Mouse (Mus musculus) neural tube, embryonic 15.5 days (tissue): ENCODE data around the gene Ncoa3. TPM values are rescaled to one million over a fixed set of nuclear protein-coding genes. Genes with fewer than 3 reads are reported as not detected.

Experiments used
- ATAC-seq: fragments of 200-750 bp; cut with Nextera tagmentation; 2 replicates; pipeline ENCODE4 v1.8.0; 2017; ENCODE audit warnings: mild to moderate bottlenecking, moderate TSS enrichment, moderate library complexity; ENCODE audit not compliant: low FRiP score
- H3K27ac ChIP-seq: fragments of 300-500 bp; sonication (generic); replicated peaks from 2 replicates; pipeline ENCODE4 v1.5.1; 2015; ENCODE audit warnings: mild to moderate bottlenecking, inconsistent platforms
- H3K27me3 ChIP-seq: fragments of 300-500 bp; sonication (generic); replicated peaks from 2 replicates; pipeline ENCODE4 v1.6.1; 2015; ENCODE audit warnings: inconsistent platforms
- H3K36me3 ChIP-seq: fragments of 300-500 bp; sonication (generic); 2 replicates; pipeline ENCODE4 v1.6.1; 2015; ENCODE audit warnings: inconsistent platforms
- H3K4me1 ChIP-seq: fragments of 300-500 bp; sonication (generic); 2 replicates; pipeline ENCODE4 v1.6.1; 2015; ENCODE audit warnings: inconsistent platforms
- H3K4me2 ChIP-seq: fragments of 300-500 bp; sonication (generic); 2 replicates; pipeline ENCODE4 v1.6.1; 2015; ENCODE audit warnings: inconsistent platforms, mild to moderate bottlenecking, moderate library complexity
- H3K4me3 ChIP-seq: fragments of 300-500 bp; sonication (generic); replicated peaks from 2 replicates; pipeline ENCODE4 v1.5.1; 2015; ENCODE audit warnings: mild to moderate bottlenecking, inconsistent platforms
- H3K9ac ChIP-seq: fragments of 300-500 bp; sonication (generic); replicated peaks from 2 replicates; pipeline ENCODE4 v1.6.1; 2015; ENCODE audit warnings: mild to moderate bottlenecking, inconsistent platforms
- H3K9me3 ChIP-seq: fragments of 300-500 bp; sonication (generic); replicated peaks from 2 replicates; pipeline ENCODE4 v1.6.1; 2016; ENCODE audit warnings: inconsistent platforms
- WGBS: fragments of 180-500 bp; shearing (Covaris S2); methylation state at CpG from one replicate; pipeline ENCODE4 v1.1.7; 2015; ENCODE audit warnings: mixed read lengths; 5-methylcytosine and 5-hydroxymethylcytosine counted together
- polyA plus RNA-seq: library from polyadenylated mRNA; unstranded; fragments of >200 nt; fragmentation: Nextera tagmentation; extraction: Ambion mirVana; gene quantifications from 2 replicates; pipeline ENCODE4 v1.2.1, GENCODE M21; 2015

Ncoa3 gene
- polyA plus RNA-seq, 1 experiment from 2014 or later = 13.3 TPM

GRCm38 (mm10) chr2:166045549-166046501 is 53.4 kb downstream of the Ncoa3 start:
- no peaks in the 10 kb centered on the region for H3K9me3 ChIP-seq
- no peak overlapping the region for H3K4me3 ChIP-seq
- no peak overlapping the region for H3K9ac ChIP-seq
- peaks cover 25% of the 10 kb centered on the region; the same call in 1 of the 2 replicates for H3K36me3 ChIP-seq
- ATAC-seq = no peak
- no peak overlapping the region for H3K4me2 ChIP-seq
- WGBS = 68% methylated on average over 10 of the region's 10 CpGs
- H3K27ac ChIP-seq = no peak overlapping the region
- no peaks in the 10 kb centered on the region for H3K27me3 ChIP-seq
- peaks cover 5% of the 10 kb centered on the region for H3K4me1 ChIP-seq

- Histone ChIP-seq H3K4me1 (peaks cover 5% of the 10 kb centered on the region; the same call in 1 of the 2 replicates), H3K9ac (no peak overlapping the region), H3K4me3 (no peak overlapping the region), H3K36me3 (peaks cover 41% of the 10 kb centered on the region), H3K27ac (no peak overlapping the region), H3K27me3 (no peaks in the 10 kb centered on the region), H3K4me2 (no peak overlapping the region), H3K9me3 (no peaks in the 10 kb centered on the region)
- ATAC-seq = no peak
- WGBS = 98% methylated on average over 4 of the region's 4 CpGs
Observed at GRCm38 (mm10) chr2:166047931-166048330, 55.5 kb downstream of the Ncoa3 start.

GRCm38 (mm10) chr2:166048852-166049251 is 56.4 kb downstream of the Ncoa3 start:
- no peak for ATAC-seq
- Histone ChIP-seq H3K4me1 (peaks cover 5% of the 10 kb centered on the region; the same call in 1 of the 2 replicates), H3K9me3 (no peaks in the 10 kb centered on the region), H3K36me3 (peaks cover 45% of the 10 kb centered on the region), H3K27ac (no peak overlapping the region), H3K4me2 (no peak overlapping the region), H3K4me3 (no peak overlapping the region), H3K27me3 (no peaks in the 10 kb centered on the region), H3K9ac (no peak overlapping the region)
- WGBS = 85% methylated on average over 7 of the region's 7 CpGs

- no peak for ATAC-seq
- Histone ChIP-seq H3K27me3 (no peaks in the 10 kb centered on the region), H3K36me3 (peaks cover 68% of the 10 kb centered on the region), H3K4me3 (no peak overlapping the region), H3K4me1 (no peaks in the 10 kb centered on the region), H3K4me2 (no peak overlapping the region), H3K9me3 (no peaks in the 10 kb centered on the region), H3K9ac (no peak overlapping the region), H3K27ac (no peak overlapping the region)
- WGBS = 91% methylated on average over 17 of the region's 17 CpGs
Observed at GRCm38 (mm10) chr2:166051421-166051820, 59.0 kb downstream of the Ncoa3 start.

- Histone ChIP-seq H3K36me3 (peaks cover 72% of the 10 kb centered on the region), H3K9me3 (no peaks in the 10 kb centered on the region), H3K27me3 (no peaks in the 10 kb centered on the region), H3K27ac (no peak overlapping the region), H3K4me2 (no peak overlapping the region), H3K4me1 (no peaks in the 10 kb centered on the region), H3K9ac (no peak overlapping the region), H3K4me3 (no peak overlapping the region)
- ATAC-seq = no peak
- 91% methylated on average over 7 of the region's 7 CpGs for WGBS
Observed at GRCm38 (mm10) chr2:166051966-166052365, 59.5 kb downstream of the Ncoa3 start.

GRCm38 (mm10) chr2:166054002-166054539 is 61.6 kb downstream of the Ncoa3 start:
- Histone ChIP-seq H3K9me3 (no peaks in the 10 kb centered on the region), H3K9ac (no peak overlapping the region), H3K27ac (no peak overlapping the region), H3K4me1 (no peaks in the 10 kb centered on the region), H3K4me2 (no peak overlapping the region), H3K36me3 (peaks cover 72% of the 10 kb centered on the region), H3K27me3 (no peaks in the 10 kb centered on the region), H3K4me3 (no peak overlapping the region)
- ATAC-seq = no peak
- WGBS = 96% methylated on average over 14 of the region's 14 CpGs

GRCm38 (mm10) chr2:166059684-166060423 is 67.4 kb downstream of the Ncoa3 start:
- no peak overlapping the region for H3K4me2 ChIP-seq
- no peaks in the 10 kb centered on the region for H3K9me3 ChIP-seq
- no peak overlapping the region for H3K9ac ChIP-seq
- ATAC-seq = no peak
- peaks cover 64% of the 10 kb centered on the region for H3K36me3 ChIP-seq
- WGBS = 84% methylated on average over 7 of the region's 7 CpGs
- H3K27me3 ChIP-seq = no peaks in the 10 kb centered on the region
- no peak overlapping the region for H3K4me3 ChIP-seq
- H3K27ac ChIP-seq = no peak overlapping the region
- no peaks in the 10 kb centered on the region for H3K4me1 ChIP-seq

GRCm38 (mm10) chr2:166062008-166062407 is 69.6 kb downstream of the Ncoa3 start:
- no peak overlapping the region for H3K4me2 ChIP-seq
- H3K27me3 ChIP-seq = no peaks in the 10 kb centered on the region
- no peak overlapping the region for H3K27ac ChIP-seq
- WGBS = 83% methylated on average over 1 of the region's 1 CpGs
- peaks cover 61% of the 10 kb centered on the region for H3K36me3 ChIP-seq
- no peaks in the 10 kb centered on the region for H3K9me3 ChIP-seq
- no peaks in the 10 kb centered on the region for H3K4me1 ChIP-seq
- H3K4me3 ChIP-seq = no peak overlapping the region
- ATAC-seq = no peak
- no peak overlapping the region for H3K9ac ChIP-seq

GRCm38 (mm10) chr2:166062431-166062830 is 70.0 kb downstream of the Ncoa3 start:
- H3K9ac ChIP-seq = no peak overlapping the region
- WGBS = 91% methylated on average over 8 of the region's 8 CpGs
- no peak overlapping the region for H3K4me3 ChIP-seq
- H3K4me2 ChIP-seq = no peak overlapping the region
- H3K27ac ChIP-seq = no peak overlapping the region
- no peaks in the 10 kb centered on the region for H3K9me3 ChIP-seq
- ATAC-seq = no peak
- peaks cover 63% of the 10 kb centered on the region for H3K36me3 ChIP-seq
- no peaks in the 10 kb centered on the region for H3K4me1 ChIP-seq
- no peaks in the 10 kb centered on the region for H3K27me3 ChIP-seq

- no peaks in the 10 kb centered on the region for H3K4me1 ChIP-seq
- no peak overlapping the region for H3K4me3 ChIP-seq
- H3K9ac ChIP-seq = no peak overlapping the region
- H3K4me2 ChIP-seq = no peak overlapping the region
- ATAC-seq = no peak
- no peak overlapping the region for H3K27ac ChIP-seq
- peaks cover 73% of the 10 kb centered on the region for H3K36me3 ChIP-seq
- no peaks in the 10 kb centered on the region for H3K9me3 ChIP-seq
- 64% methylated on average over 4 of the region's 4 CpGs for WGBS
- H3K27me3 ChIP-seq = no peaks in the 10 kb centered on the region
Observed at GRCm38 (mm10) chr2:166066434-166066833, 74.0 kb downstream of the Ncoa3 start.

GRCm38 (mm10) chr2:166068261-166068660 is 75.8 kb downstream of the Ncoa3 start:
- Histone ChIP-seq H3K4me1 (no peaks in the 10 kb centered on the region), H3K9ac (no peak overlapping the region), H3K4me2 (no peak overlapping the region), H3K9me3 (no peaks in the 10 kb centered on the region), H3K4me3 (no peak overlapping the region), H3K27me3 (no peaks in the 10 kb centered on the region), H3K27ac (no peak overlapping the region), H3K36me3 (peaks cover 68% of the 10 kb centered on the region)
- WGBS = 87% methylated on average over 9 of the region's 9 CpGs
- no peak for ATAC-seq
